Mouse (Mus musculus) stomach, embryonic 15.5 days (tissue): ENCODE measurements at regions not wholly inside any gene's neighbourhood (a gene's known extent, or its start where the extent isn't known, plus 50 kb on each side); places are given as distances from the start of the nearest gene placed in this dataset.
A peak's percentile ranks its signal among the peaks of the same experiment; 100 is the strongest.

Experiments
- ATAC-seq: fragments of 200-750 bp; cut with Nextera tagmentation; 2 replicates; pipeline ENCODE4 v1.8.0; 2017; ENCODE audit warnings: low read depth, moderate number of reproducible peaks, moderate TSS enrichment; ENCODE audit not compliant: insufficient read depth, low FRiP score
- H3K27ac ChIP-seq: fragments of 300-500 bp; sonication (generic); 2 replicates; pipeline ENCODE4 v1.5.1; 2015; ENCODE audit warnings: mild to moderate bottlenecking, inconsistent platforms
- H3K27me3 ChIP-seq: fragments of 300-500 bp; sonication (generic); replicated peaks from 2 replicates; pipeline ENCODE4 v1.6.1; 2015; ENCODE audit warnings: inconsistent platforms
- H3K36me3 ChIP-seq: fragments of 300-500 bp; sonication (generic); 2 replicates; pipeline ENCODE4 v1.6.1; 2015; ENCODE audit warnings: inconsistent platforms
- H3K4me1 ChIP-seq: fragments of 300-500 bp; sonication (generic); 2 replicates; pipeline ENCODE4 v1.6.1; 2015; ENCODE audit warnings: inconsistent platforms
- H3K4me2 ChIP-seq: fragments of 300-500 bp; sonication (generic); 2 replicates; pipeline ENCODE4 v1.6.1; 2015; ENCODE audit warnings: mild to moderate bottlenecking, inconsistent platforms
- H3K4me3 ChIP-seq: fragments of 300-500 bp; sonication (generic); replicated peaks from 2 replicates; pipeline ENCODE4 v1.5.1; 2015; ENCODE audit warnings: inconsistent platforms
- H3K9ac ChIP-seq: fragments of 300-500 bp; sonication (generic); 2 replicates; pipeline ENCODE4 v1.6.1; 2015; ENCODE audit warnings: inconsistent platforms
- H3K9me3 ChIP-seq: fragments of 300-500 bp; sonication (generic); 2 replicates; pipeline ENCODE4 v1.6.1; 2016; ENCODE audit warnings: inconsistent platforms
- WGBS: fragments of 180-500 bp; shearing (Covaris S2); methylation state at CpG from one replicate; pipeline ENCODE4 v1.1.7; 2015; 5-methylcytosine and 5-hydroxymethylcytosine counted together

GRCm38 (mm10) chr2:71625298-71625902 lies 78.8 kb upstream of the Dlx2 start:
- WGBS = 65% methylated on average over 7 of the region's 7 CpGs
- Histone ChIP-seq H3K4me1 (peaks cover 21% of the 10 kb centered on the region), H3K27me3 (peaks cover 6% of the 10 kb centered on the region; the same call in 1 of the 2 replicates), H3K4me2 (no peak overlapping the region), H3K36me3 (no peaks in the 10 kb centered on the region), H3K4me3 (no peak overlapping the region), H3K9ac (no peak overlapping the region), H3K9me3 (no peaks in the 10 kb centered on the region), H3K27ac (no peak overlapping the region)
- no peak for ATAC-seq

GRCm38 (mm10) chr2:71626404-71626803 lies 79.8 kb upstream of the Dlx2 start:
- 0 out of 2 replicates have a peak overlapping the region, but pooled peaks have one; percentile 14 for H3K4me2 ChIP-seq
- no peaks in the 10 kb centered on the region for H3K9me3 ChIP-seq
- no peak overlapping the region for H3K4me3 ChIP-seq
- peaks cover 21% of the 10 kb centered on the region for H3K4me1 ChIP-seq
- no peak for ATAC-seq
- no peak overlapping the region for H3K27ac ChIP-seq
- H3K9ac ChIP-seq = no peak overlapping the region
- no peaks in the 10 kb centered on the region for H3K36me3 ChIP-seq
- peaks cover 6% of the 10 kb centered on the region; the same call in 1 of the 2 replicates for H3K27me3 ChIP-seq
- WGBS = 48% methylated on average over 12 of the region's 12 CpGs

GRCm38 (mm10) chr2:71627097-71627755 lies 80.7 kb upstream of the Dlx2 start:
- H3K4me2 ChIP-seq = peak overlapping the region; percentile 17
- no peak overlapping the region for H3K27ac ChIP-seq
- H3K4me3 ChIP-seq = no peak overlapping the region
- no peak overlapping the region for H3K9ac ChIP-seq
- H3K4me1 ChIP-seq = peaks cover 21% of the 10 kb centered on the region
- H3K27me3 ChIP-seq = peaks cover 6% of the 10 kb centered on the region; the same call in 1 of the 2 replicates
- no peaks in the 10 kb centered on the region for H3K36me3 ChIP-seq
- 24% methylated on average over 14 of the region's 14 CpGs for WGBS
- no peaks in the 10 kb centered on the region for H3K9me3 ChIP-seq
- no peak for ATAC-seq

- Histone ChIP-seq H3K9me3 (no peaks in the 10 kb centered on the region), H3K4me1 (peaks cover 21% of the 10 kb centered on the region), H3K36me3 (no peaks in the 10 kb centered on the region), H3K27ac (no peak overlapping the region), H3K9ac (no peak overlapping the region), H3K27me3 (peaks cover 6% of the 10 kb centered on the region; the same call in 1 of the 2 replicates), H3K4me3 (peak overlapping the region; percentile 30; the same call in 1 of the 2 replicates), H3K4me2 (peak overlapping the region; percentile 79)
- no peak for ATAC-seq
- WGBS = 39% methylated on average over 7 of the region's 7 CpGs
Observed at GRCm38 (mm10) chr2:71628821-71629220, 82.3 kb upstream of the Dlx2 start.

- ATAC-seq = 0 out of 2 replicates have a peak, but pooled peaks have one; percentile 28
Observed at GRCm38 (mm10) chr2:71629301-71630142, 83.0 kb upstream of the Dlx2 start.

GRCm38 (mm10) chr2:71630143-71630463 lies 83.5 kb upstream of the Dlx2 start:
- WGBS = 23% methylated on average over 3 of the region's 3 CpGs
- Histone ChIP-seq H3K4me3 (peak overlapping the region; percentile 30), H3K9me3 (no peaks in the 10 kb centered on the region), H3K27ac (no peak overlapping the region), H3K4me1 (peaks cover 21% of the 10 kb centered on the region), H3K4me2 (peak overlapping the region; percentile 79), H3K9ac (no peak overlapping the region), H3K27me3 (peaks cover 6% of the 10 kb centered on the region; the same call in 1 of the 2 replicates), H3K36me3 (no peaks in the 10 kb centered on the region)
- ATAC-seq = no peak

More at GRCm38 (mm10) chr2:71629301-71630142, 83.0 kb upstream of the Dlx2 start:
- Histone ChIP-seq H3K36me3 (no peaks in the 10 kb centered on the region), H3K9ac (no peak overlapping the region), H3K27ac (no peak overlapping the region), H3K4me1 (peaks cover 21% of the 10 kb centered on the region), H3K27me3 (peaks cover 6% of the 10 kb centered on the region; the same call in 1 of the 2 replicates), H3K4me3 (peak overlapping the region; percentile 30), H3K9me3 (no peaks in the 10 kb centered on the region), H3K4me2 (peak overlapping the region; percentile 79)
- 1% methylated on average over 43 of the region's 43 CpGs for WGBS

- no peaks in the 10 kb centered on the region for H3K9me3 ChIP-seq
- H3K4me1 ChIP-seq = peaks cover 15% of the 10 kb centered on the region
- H3K27ac ChIP-seq = no peak overlapping the region
- no peaks in the 10 kb centered on the region for H3K36me3 ChIP-seq
- H3K9ac ChIP-seq = no peak overlapping the region
- 74% methylated on average over 6 of the region's 6 CpGs for WGBS
- no peak for ATAC-seq
- no peak overlapping the region for H3K4me3 ChIP-seq
- H3K4me2 ChIP-seq = no peak overlapping the region
- peaks cover 6% of the 10 kb centered on the region; the same call in 1 of the 2 replicates for H3K27me3 ChIP-seq
Observed at GRCm38 (mm10) chr2:71633471-71633870, 86.9 kb upstream of the Dlx2 start.

- no peaks in the 10 kb centered on the region for H3K36me3 ChIP-seq
- WGBS = 77% methylated on average over 3 of the region's 3 CpGs
- no peak overlapping the region for H3K9ac ChIP-seq
- H3K4me2 ChIP-seq = no peak overlapping the region
- peaks cover 9% of the 10 kb centered on the region for H3K4me1 ChIP-seq
- ATAC-seq = no peak
- no peak overlapping the region for H3K27ac ChIP-seq
- no peaks in the 10 kb centered on the region for H3K27me3 ChIP-seq
- H3K9me3 ChIP-seq = no peaks in the 10 kb centered on the region
- no peak overlapping the region for H3K4me3 ChIP-seq
Observed at GRCm38 (mm10) chr2:71634471-71634870, 87.9 kb upstream of the Dlx2 start.

GRCm38 (mm10) chr2:71636134-71636533 lies 89.6 kb upstream of the Dlx2 start:
- no peak overlapping the region for H3K4me2 ChIP-seq
- WGBS = 82% methylated on average over 4 of the region's 4 CpGs
- H3K4me3 ChIP-seq = no peak overlapping the region
- ATAC-seq = no peak
- no peaks in the 10 kb centered on the region for H3K9me3 ChIP-seq
- H3K4me1 ChIP-seq = no peaks in the 10 kb centered on the region
- H3K36me3 ChIP-seq = no peaks in the 10 kb centered on the region
- no peak overlapping the region for H3K27ac ChIP-seq
- H3K9ac ChIP-seq = no peak overlapping the region
- H3K27me3 ChIP-seq = no peaks in the 10 kb centered on the region

- 86% methylated on average over 4 of the region's 4 CpGs for WGBS
- no peaks in the 10 kb centered on the region for H3K36me3 ChIP-seq
- H3K27ac ChIP-seq = no peak overlapping the region
- no peak overlapping the region for H3K4me3 ChIP-seq
- H3K9me3 ChIP-seq = no peaks in the 10 kb centered on the region
- H3K27me3 ChIP-seq = no peaks in the 10 kb centered on the region
- H3K4me1 ChIP-seq = no peaks in the 10 kb centered on the region
- ATAC-seq = no peak
- no peak overlapping the region for H3K9ac ChIP-seq
- H3K4me2 ChIP-seq = no peak overlapping the region
Observed at GRCm38 (mm10) chr2:71636590-71636989, 90.0 kb upstream of the Dlx2 start.

- no peak overlapping the region for H3K27ac ChIP-seq
- no peak overlapping the region for H3K4me3 ChIP-seq
- no peaks in the 10 kb centered on the region for H3K4me1 ChIP-seq
- H3K36me3 ChIP-seq = no peaks in the 10 kb centered on the region
- no peaks in the 10 kb centered on the region for H3K27me3 ChIP-seq
- no peaks in the 10 kb centered on the region for H3K9me3 ChIP-seq
- ATAC-seq = no peak
- H3K4me2 ChIP-seq = no peak overlapping the region
- 79% methylated on average over 5 of the region's 5 CpGs for WGBS
- H3K9ac ChIP-seq = no peak overlapping the region
Observed at GRCm38 (mm10) chr2:71640251-71640650, 93.7 kb upstream of the Dlx2 start.

- Histone ChIP-seq H3K27me3 (no peaks in the 10 kb centered on the region), H3K27ac (no peak overlapping the region), H3K4me2 (no peak overlapping the region), H3K36me3 (no peaks in the 10 kb centered on the region), H3K4me1 (no peaks in the 10 kb centered on the region), H3K9me3 (no peaks in the 10 kb centered on the region), H3K9ac (no peak overlapping the region), H3K4me3 (no peak overlapping the region)
- WGBS = 35% methylated on average over 6 of the region's 6 CpGs
- peak; percentile 80 for ATAC-seq
Observed at GRCm38 (mm10) chr2:71644038-71644470, 97.5 kb upstream of the Dlx2 start.
